Mouse (Mus musculus): ENCODE results near the gene AI593442. TPM values are rescaled to one million over a fixed set of nuclear protein-coding genes. Genes with fewer than 3 reads are reported as not detected.

The AI593442 gene
- total RNA-seq, 2 experiments from 2014 or later: 0.08 to 0.20 TPM

DNA sequence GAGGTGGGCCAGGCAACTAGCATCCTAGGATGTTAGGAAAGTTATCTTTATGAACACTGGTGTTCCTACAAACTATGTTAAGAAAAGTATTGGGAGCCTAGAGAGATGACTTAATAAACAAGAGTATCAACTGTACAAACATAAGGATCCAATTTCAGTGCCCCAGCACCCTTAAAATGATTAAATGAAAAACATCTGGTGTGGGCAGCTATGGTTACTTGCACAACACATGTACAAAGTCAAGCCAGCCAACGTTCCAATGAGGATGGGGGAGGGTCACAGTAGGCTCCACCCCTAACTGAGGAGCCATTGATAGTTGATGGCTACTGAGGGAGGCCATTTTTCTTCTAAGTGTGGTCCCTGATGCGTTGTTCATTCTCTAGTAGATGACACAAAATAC, 43.6 kb downstream of the AI593442 start:
- TF ChIP-seq CTCF (IDR thresholded peaks at IDR 0.05): no peak
- DNase-seq: no peak
- intact Hi-C loops (cut with DNase I): no loop called here
- Histone ChIP-seq H3K4me3 (no peak overlapping the region), H3K27ac (no peak overlapping the region)

DNA sequence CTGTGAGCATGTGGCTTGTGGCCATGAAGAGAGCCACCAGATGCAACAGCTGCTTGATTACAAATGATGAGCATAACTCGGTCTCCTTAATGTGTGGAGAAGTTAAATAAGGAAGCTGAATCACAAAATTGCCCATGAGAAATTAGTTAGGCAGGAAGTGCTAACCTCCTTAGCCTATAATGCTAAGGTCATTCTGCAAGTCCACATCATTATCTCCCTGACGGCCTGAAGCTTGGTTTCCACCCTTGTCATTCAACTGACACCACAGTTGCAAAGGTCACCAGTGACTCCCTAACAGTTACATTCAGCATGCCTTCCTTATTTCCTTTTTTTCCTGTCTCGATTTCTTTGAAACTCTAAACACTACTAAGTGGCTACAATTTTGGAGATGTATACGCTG, 55.7 kb downstream of the AI593442 start:
- TF ChIP-seq CTCF (IDR thresholded peaks at IDR 0.05): no peak
- Histone ChIP-seq H3K4me3 (no peak overlapping the region), H3K27ac (no peak overlapping the region)
- intact Hi-C loops (cut with DNase I): no loop called here
- no peak for DNase-seq

Measured in gastrocnemius, adult 2 months (tissue).